Mouse (Mus musculus): Measurements from ENCODE around the gene Mrfap1.

Gene Mrfap1

DNA sequence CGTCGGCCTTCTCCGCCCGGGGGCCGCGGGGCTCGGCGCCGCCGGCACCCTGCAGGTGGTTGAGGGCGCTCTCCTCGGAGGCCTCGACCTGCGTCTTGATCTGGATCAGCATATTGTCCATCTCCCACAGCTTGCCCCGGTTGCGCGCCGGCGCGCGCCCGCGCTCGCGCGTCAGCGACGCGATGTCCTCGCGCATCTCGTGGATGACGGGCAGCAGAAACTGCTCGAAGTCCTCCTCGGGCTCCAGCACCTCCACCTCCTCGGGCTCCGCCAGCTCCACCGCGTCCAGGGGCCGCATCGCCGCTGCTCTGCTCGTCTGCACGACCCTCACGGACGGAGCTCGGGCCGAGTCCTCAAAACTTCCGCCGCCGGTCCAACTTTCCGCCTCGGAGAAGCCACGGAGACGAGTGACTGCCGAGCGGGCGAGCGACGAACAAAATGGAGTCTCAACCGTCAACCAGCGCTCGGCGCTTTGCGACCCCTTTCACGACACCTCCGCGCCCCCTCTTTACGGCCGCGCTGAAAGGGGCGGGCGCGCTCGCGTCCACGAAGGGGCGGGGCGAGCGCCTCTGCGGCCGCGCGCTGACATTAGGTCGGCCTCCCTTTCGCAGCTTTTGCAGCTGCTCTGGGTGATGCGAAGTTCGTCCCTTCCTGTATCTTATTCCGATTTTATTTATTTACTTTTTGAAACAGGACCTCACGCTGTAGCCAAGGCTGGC, at the start of gene Mrfap1:
TSS of gene Mrfap1 (minus strand) at position 477 of the 719 bp plus-strand sequence.
- peak; percentile 84 for DNase-seq (ENCODE audit: low spot score)

GRCm38 (mm10) chr5:36844490-36844889, 47.9 kb upstream of the Mrfap1 start:
- no peak for DNase-seq (ENCODE audit: low spot score)

DNA sequence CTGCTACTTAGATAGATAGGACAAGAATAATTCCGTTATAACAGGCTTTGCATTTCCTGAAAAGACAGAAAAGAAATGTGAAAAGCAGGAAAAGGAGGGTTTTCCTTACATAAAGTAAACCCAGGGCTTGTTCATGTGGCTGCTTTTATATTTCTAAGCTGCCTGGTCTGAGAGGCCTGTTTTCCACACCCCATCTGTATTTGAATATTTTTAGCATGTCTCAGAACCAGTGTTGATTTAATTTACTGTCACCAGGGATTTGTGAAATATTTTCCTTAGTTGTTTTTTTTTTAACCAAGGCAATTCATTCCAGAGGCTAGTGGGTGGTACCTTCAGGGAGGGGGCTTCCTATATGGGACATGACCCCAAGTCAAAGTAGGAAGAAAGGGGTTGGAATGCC, 45.1 kb upstream of the Mrfap1 start:
- no peak for DNase-seq (ENCODE audit: low spot score)

DNA sequence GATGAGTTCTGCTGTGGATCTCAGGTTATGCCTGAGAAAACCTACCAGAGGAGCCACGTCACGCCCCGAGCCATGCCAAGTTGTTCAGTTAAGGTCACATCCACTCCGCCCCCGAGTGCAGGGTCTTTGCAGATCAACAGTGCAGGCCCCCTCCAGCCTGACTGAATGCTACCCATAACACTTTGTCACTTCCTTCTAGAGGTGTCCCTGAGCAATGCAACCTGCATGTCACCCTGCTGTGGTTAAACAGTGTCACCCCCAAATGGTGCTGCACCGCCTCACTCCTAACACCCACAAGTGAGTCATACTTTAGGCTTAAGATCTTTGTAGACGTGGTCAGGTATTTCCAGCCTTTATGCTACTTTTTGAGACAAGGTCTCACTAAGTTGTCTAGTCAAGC, 43.5 kb upstream of the Mrfap1 start:
- no peak for DNase-seq (ENCODE audit: low spot score)

DNA sequence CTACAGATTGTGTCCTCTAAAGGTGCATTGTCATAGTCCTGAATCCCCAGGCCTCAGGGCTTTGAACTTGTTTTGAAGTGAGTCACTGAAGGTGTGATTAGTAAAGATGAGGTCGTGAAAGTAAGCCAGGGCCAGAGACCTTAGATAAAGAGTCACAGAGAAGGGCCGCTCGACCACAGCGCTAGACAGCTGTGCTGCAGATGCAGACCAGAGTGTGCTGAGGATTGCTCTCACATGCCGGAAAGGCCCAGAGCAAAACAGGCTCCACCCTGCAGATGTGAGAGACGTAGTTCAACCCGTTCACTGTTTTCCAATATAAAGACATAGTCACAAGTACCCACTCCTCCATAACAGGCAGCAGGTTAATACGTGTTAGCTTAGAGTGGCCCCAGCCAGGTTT, 43.0 kb upstream of the Mrfap1 start:
- no peak for DNase-seq (ENCODE audit: low spot score)

GRCm38 (mm10) chr5:36839032-36839431, 42.5 kb upstream of the Mrfap1 start:
- DNase-seq (ENCODE audit: low spot score) = no peak

DNA sequence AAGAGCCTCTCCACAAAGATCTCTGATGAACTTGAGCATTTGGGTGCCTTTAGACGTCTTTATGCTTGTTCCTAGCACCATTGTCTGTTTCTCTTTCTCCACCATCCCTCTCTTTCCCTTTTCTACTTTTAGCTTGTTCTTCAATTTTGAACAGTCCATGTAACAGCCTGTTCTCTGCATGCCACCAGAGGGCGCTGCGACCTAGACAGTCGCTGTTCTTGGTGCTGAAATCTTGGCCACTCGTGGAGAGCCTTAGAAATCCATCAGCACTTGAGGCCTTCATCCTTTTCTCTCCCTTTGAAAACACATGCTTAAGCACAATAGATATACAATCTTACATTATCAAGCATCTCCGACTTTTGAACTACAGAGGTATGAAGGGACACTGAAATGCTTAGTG, 39.4 kb upstream of the Mrfap1 start:
- DNase-seq (ENCODE audit: low spot score) = peak; percentile 74

- peak; percentile 39 for DNase-seq (ENCODE audit: low spot score)
Measured at GRCm38 (mm10) chr5:36831272-36831671, 34.7 kb upstream of the Mrfap1 start.

GRCm38 (mm10) chr5:36829913-36830879, 33.6 kb upstream of the Mrfap1 start, which contains the start of gene Man2b2:
Gene Man2b2 (minus strand): TSS chr5:36830653.
- DNase-seq (ENCODE audit: low spot score) = peak; percentile 84

GRCm38 (mm10) chr5:36829098-36829497, 32.5 kb upstream of the Mrfap1 start:
- DNase-seq (ENCODE audit: low spot score) = no peak

DNA sequence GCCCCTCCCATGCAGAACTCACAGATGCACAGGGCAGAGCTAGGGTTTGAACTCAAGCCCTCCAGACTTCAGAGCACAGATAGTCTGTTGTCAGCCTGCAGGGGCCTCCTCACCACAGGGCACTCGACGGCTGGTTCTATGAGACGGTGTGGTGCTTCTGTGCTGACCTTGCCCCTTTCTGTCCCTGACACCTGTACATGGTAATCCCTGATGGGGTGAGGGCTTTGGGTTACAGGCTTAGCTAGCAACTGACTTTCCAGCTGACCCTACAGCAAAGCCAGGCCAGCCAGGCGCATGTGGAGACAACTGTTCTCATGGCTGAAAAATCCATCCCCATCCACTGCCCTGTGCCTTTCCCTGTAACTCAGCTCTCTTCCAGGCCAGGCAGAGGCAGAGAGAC, 26.3 kb upstream of the Mrfap1 start:
- DNase-seq (ENCODE audit: low spot score) = no peak

- no peak for DNase-seq (ENCODE audit: low spot score)
Measured at GRCm38 (mm10) chr5:36820142-36820541, 23.6 kb upstream of the Mrfap1 start.

DNA sequence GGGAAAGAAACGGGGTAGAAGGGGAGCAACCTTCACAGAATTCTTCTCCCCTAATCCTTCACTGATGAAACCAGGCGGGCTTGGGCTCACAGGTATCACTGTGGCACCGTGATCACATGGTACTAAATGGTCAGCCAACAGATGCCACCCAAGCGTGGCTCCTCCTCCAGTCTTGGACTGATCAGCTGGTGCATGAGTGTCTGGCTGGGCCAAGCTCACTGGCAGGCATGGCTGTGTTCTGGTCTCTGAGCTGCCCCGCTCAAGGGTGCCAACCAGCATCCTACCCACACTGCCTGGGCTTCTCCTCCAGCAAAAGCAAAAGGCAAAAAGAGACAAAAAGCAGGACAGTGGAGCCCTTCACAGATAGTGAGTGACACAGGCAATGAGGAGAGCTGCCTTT, 23.2 kb upstream of the Mrfap1 start:
- no peak for DNase-seq (ENCODE audit: low spot score)

- no peak for DNase-seq (ENCODE audit: low spot score)
Measured at GRCm38 (mm10) chr5:36817738-36818137, 21.2 kb upstream of the Mrfap1 start.

GRCm38 (mm10) chr5:36814554-36814953, 18.0 kb upstream of the Mrfap1 start:
- DNase-seq (ENCODE audit: low spot score) = no peak

DNA sequence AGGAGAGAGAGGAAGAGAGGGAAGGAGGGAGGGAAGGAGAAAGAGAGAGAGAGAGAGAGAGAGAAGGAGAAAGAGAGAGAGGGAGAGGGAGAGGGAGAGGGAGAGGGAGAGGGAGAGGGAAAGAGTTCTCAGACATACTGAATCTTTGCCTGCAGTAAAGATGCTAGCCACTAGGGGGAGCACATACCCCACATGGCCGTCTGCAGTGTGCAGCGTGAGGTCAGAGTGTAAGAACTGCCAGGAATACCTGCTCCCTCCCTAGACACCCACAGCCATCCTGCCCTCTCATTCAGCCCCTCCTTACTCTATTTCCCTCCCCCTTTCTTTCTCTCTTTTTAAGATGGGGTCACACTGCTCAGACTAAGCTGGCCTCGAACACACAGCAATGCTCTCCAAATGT, 14.8 kb upstream of the Mrfap1 start:
- no peak for DNase-seq (ENCODE audit: low spot score)

DNA sequence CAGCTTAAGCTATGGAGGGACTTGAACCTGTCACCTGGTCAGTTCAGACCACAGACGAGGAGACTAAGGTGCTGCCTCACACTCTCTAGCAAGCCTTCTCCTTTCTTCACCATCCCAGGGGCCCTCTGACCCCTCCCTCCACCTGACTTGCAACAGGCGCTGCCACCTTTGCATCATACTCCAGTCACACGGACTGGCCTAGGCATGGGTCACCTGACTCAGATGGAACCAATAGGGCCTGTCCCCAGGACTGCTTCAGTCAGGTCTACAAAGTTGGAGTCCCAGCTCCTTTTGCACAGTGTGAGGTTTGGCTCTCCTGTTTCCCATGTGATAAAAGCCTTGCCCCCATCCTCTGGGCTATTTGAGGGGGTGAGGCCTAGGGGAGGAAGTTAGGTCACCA, 14.1 kb upstream of the Mrfap1 start:
- DNase-seq (ENCODE audit: low spot score) = no peak

DNA sequence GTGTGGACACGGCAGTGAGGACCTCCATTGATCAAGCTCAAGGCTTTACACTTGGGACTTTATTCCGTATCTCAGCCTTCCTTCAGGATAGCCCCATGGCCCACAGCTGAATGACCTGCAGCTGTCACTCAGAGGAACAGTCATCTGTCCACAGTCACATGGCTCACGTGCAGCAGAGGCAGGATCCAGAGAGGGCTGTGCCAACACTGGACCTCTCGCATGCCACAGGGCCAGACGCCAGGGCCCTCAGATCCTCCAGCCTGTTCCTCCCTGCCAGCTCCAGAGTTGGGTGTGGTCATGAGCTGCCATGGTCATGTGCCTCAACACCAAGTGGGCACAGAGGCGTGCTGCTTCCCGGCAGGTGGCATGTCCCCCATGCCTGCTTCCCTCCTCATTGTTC, 12.6 kb upstream of the Mrfap1 start:
- no peak for DNase-seq (ENCODE audit: low spot score)

- DNase-seq (ENCODE audit: low spot score) = no peak
Measured at GRCm38 (mm10) chr5:36807106-36807505, 10.5 kb upstream of the Mrfap1 start.

- DNase-seq (ENCODE audit: low spot score) = no peak
Measured at GRCm38 (mm10) chr5:36797291-36797690, 719 bp upstream of the Mrfap1 start.

- DNase-seq (ENCODE audit: low spot score) = peak; percentile 18
Measured at GRCm38 (mm10) chr5:36795647-36796295, 801 bp downstream of the Mrfap1 start.

DNA sequence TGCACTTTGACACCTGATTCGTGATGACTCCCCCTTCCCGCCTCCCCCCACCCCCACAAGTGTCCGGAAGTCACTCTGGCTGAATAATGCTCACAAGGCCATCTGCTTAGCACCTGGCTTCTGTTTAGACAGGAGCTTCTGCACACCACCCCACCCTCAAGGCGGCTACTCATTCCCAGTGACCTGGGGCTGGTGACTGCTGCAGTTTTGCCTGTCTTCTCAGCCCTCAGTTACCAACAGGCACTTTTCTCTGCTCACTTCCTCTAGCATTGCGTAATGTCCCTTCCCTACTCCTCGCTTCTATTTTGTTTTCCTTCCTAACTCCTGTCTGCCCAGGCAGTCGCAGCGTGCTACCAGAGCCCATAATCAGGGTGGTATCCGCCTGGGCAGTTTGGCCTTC, 4.7 kb downstream of the Mrfap1 start:
- no peak for DNase-seq (ENCODE audit: low spot score)

- DNase-seq (ENCODE audit: low spot score) = no peak
Measured at GRCm38 (mm10) chr5:36786052-36786451, 10.5 kb downstream of the Mrfap1 start.

All from layer of hippocampus, adult 9-10 months (tissue).